Mouse (Mus musculus) brain, embryonic 14.5 days (tissue): ENCODE data around the gene Afmid.

Experiments used
- CTCF ChIP-seq: fragments of 200-500 bp; IDR thresholded peaks from 2 replicates; pipeline ENCODE4 v1.5.1; 2012; ENCODE audit warnings: inconsistent platforms, mild to moderate bottlenecking, moderate library complexity, borderline replicate concordance; ENCODE audit not compliant: insufficient read depth, insufficient read length; ENCODE audit errors: extremely low read depth
- POLR2A ChIP-seq: fragments of 200-500 bp; IDR thresholded peaks from 2 replicates; pipeline ENCODE4 v1.6.1; 2012; ENCODE audit warnings: mild to moderate bottlenecking, inconsistent platforms, borderline replicate concordance; ENCODE audit not compliant: poor library complexity, insufficient read depth, insufficient read length, severe bottlenecking; ENCODE audit errors: extremely low read depth

- TF ChIP-seq CTCF (no peak), POLR2A (no peak)
These were observed at the start of gene Afmid, which contains the start of gene Tk1 for GRCm38 (mm10) chr11:117825333-117826101.
